Mouse (Mus musculus) neural tube, embryonic 14.5 days (tissue): ENCODE measurements around the gene Hspa1l. TPM values are rescaled to one million over a fixed set of nuclear protein-coding genes. Genes with fewer than 3 reads are reported as not detected.
"Not testable (repeated sequence)": the region's sequence is repeated elsewhere in the genome, so short reads cannot be mapped to it uniquely, and the experiment has no call there.

Experiments used
- ATAC-seq: fragments of 200-750 bp; cut with Nextera tagmentation; 2 replicates; pipeline ENCODE4 v1.8.0; 2017; ENCODE audit warnings: low read depth, mild to moderate bottlenecking, moderate TSS enrichment, moderate library complexity
- H3K27ac ChIP-seq: fragments of 300-500 bp; sonication (generic); 2 replicates; pipeline ENCODE4 v1.5.1; 2014; ENCODE audit warnings: low read depth, mild to moderate bottlenecking, control low read depth, low read length, moderate library complexity, mixed read lengths
- H3K27me3 ChIP-seq: fragments of 300-500 bp; sonication (generic); 2 replicates; pipeline ENCODE4 v1.6.1; 2014; ENCODE audit warnings: low read length; ENCODE audit not compliant: control insufficient read depth, insufficient read depth
- H3K36me3 ChIP-seq: fragments of 300-500 bp; sonication (generic); 2 replicates; pipeline ENCODE4 v1.6.1; 2014; ENCODE audit warnings: low read length, mixed read lengths; ENCODE audit not compliant: control insufficient read depth, insufficient read depth
- H3K4me1 ChIP-seq: fragments of 300-500 bp; sonication (generic); 2 replicates; pipeline ENCODE4 v1.6.1; 2014; ENCODE audit warnings: low read length; ENCODE audit not compliant: control insufficient read depth, insufficient read depth
- H3K4me2 ChIP-seq: fragments of 300-500 bp; sonication (generic); 2 replicates; pipeline ENCODE4 v1.6.1; 2014; ENCODE audit warnings: mild to moderate bottlenecking, low read depth, low read length, control low read depth
- H3K4me3 ChIP-seq: fragments of 300-500 bp; sonication (generic); 2 replicates; pipeline ENCODE4 v1.5.1; 2014; ENCODE audit warnings: low read depth, low read length, control low read depth, mixed read lengths
- H3K9ac ChIP-seq: fragments of 300-500 bp; sonication (generic); replicated peaks from 2 replicates; pipeline ENCODE4 v1.6.1; 2014; ENCODE audit warnings: low read depth, mild to moderate bottlenecking, control low read depth, low read length, mixed read lengths
- H3K9me3 ChIP-seq: fragments of 300-500 bp; sonication (generic); 2 replicates; pipeline ENCODE4 v1.6.1; 2016; ENCODE audit warnings: low read length; ENCODE audit not compliant: control insufficient read depth
- WGBS: fragments of 180-500 bp; shearing (Covaris S2); extraction: QIAGEN DNeasy Blood & Tissue Kit; methylation state at CpG from one replicate; pipeline ENCODE4 v1.1.7; 2014; 5-methylcytosine and 5-hydroxymethylcytosine counted together
- polyA plus RNA-seq: library from polyadenylated mRNA; unstranded; fragments of >200 nt; fragmentation: Nextera tagmentation; extraction: Ambion mirVana; gene quantifications from 2 replicates; pipeline ENCODE4 v1.2.1, GENCODE M21; 2014

Gene Hspa1l
- polyA plus RNA-seq, 1 experiment from 2014 or later: 1.6 TPM

DNA sequence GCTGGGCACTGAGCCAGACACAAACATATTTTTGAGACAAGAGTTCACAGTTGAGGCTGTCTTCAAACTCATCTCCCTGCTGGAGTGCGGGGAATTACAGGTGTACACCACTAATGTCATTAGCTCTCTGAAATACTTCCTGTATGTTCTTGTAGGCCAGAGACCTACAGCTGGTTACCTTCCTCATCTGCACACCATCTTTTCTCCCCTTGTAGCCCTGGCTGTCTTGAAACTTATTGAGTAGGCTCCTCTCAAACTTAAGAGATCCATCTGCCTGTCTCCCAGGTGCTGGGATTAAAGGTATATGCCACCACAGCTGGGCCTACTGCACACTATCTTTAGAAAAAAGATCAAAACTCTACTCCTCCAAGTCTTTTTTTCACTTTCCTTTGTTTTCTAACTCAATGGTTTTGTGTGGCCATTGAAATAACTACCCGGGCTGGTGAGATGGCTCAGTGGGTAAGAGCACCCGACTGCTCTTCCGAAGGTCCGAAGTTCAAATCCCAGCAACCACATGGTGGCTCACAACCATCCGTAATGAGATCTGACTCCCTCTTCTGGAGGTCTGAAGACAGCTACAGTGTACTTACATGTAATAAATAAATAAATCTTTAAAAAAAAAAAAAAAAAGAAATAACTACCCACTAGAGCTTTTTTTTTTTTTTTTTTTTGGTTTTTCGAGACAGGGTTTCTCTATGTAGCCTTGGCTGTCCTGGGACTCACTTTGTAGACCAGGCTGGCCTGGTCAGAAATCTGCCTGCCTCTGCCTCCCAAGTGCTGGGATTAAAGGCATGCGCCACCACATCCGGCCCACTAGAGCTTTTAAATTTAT, 23.6 kb upstream of the Hspa1l start:
- ATAC-seq, H3K9ac ChIP-seq, H3K27me3 ChIP-seq, H3K9me3 ChIP-seq, H3K4me3 ChIP-seq, H3K36me3 ChIP-seq, H3K27ac ChIP-seq, H3K4me2 ChIP-seq: not testable (repeated sequence)
- WGBS: 57% methylated on average over 9 of the region's 9 CpGs
- peaks cover 11% of the 10 kb centered on the region; the same call in 1 of the 2 replicates for H3K4me1 ChIP-seq

DNA sequence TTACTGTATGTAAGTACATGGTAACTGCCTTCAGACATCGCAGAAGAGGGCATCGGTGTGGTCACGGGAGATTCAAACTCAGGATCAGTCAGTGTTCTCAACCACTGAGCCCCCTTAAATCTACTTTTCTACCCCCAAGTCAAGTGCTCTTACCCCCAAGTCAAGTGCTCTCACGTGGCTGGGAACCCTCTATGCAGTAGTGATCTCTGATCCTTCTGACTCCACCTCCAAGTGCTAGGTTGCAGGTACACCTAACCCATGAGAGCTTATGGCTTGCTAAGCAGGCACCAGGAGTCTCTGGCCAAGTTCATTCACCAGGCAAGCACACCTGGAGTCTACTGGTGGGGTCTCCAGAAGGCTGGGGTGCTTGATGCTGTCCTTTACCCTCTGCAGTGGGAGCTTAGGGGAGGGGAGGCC, 22.9 kb upstream of the Hspa1l start:
- Histone ChIP-seq H3K4me1 (peaks cover 11% of the 10 kb centered on the region; the same call in 1 of the 2 replicates), H3K4me2 (peak overlapping the region; percentile 12; the same call in 1 of the 2 replicates), H3K36me3 (peaks cover 10% of the 10 kb centered on the region; the same call in 1 of the 2 replicates), H3K27me3 (no peaks in the 10 kb centered on the region), H3K27ac (no peak overlapping the region), H3K9ac (no peak overlapping the region), H3K4me3 (no peak overlapping the region; the same call in 1 of the 2 replicates), H3K9me3 (no peaks in the 10 kb centered on the region)
- WGBS: 43% methylated on average over 4 of the region's 4 CpGs
- ATAC-seq: no peak

DNA sequence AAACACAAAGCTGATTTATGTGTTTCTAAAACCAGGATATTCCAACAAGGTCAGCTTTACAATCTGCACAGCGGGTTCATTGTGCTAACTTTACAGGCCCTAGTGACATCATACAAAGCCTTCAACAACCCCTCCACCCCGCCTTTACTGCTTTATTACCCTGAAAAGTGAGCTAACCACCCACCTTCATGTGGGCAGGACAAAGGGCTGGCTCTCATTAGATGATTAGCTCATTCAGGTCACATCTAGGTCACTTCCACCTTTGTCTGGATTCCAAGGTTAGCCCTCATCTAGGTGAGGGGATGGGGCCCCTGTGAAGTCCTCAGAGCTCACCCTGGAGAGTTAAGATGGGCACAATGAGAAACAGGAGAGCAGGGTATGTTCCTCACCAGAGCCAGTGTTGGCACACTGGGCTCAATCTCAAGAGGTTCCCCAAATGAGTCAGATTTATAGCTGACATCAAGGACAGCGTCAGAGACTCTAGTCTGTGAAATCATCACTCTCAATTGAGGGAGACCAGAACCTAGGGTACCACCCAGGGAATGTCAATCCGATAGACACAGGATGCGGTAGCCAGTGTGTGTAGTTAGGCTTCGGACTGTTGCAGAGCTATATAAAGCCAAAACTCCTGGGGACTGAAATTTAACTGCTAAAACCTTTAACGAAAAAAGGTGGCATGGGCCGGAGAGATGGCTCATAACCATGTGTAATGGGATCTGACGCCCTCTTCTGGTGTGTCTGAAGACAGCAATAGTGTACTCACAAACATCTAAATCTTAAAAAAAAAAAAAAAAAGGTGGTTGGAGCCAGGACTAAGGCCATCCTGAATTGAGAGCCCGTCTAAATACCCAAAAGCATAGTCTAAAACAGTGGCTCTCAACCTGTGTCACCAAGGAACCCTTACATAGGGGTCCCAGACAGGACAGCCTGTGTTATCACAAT, 21.7 kb upstream of the Hspa1l start:
- H3K4me3 ChIP-seq: peak overlapping the region; percentile 96
- H3K9ac ChIP-seq: peak overlapping the region; percentile 99
- H3K9me3 ChIP-seq: no peaks in the 10 kb centered on the region
- 9% methylated on average over 10 of the region's 10 CpGs for WGBS
- peak overlapping the region; percentile 92 for H3K27ac ChIP-seq
- H3K4me2 ChIP-seq: peak overlapping the region; percentile 99
- no peak for ATAC-seq
- peaks cover 10% of the 10 kb centered on the region; the same call in 1 of the 2 replicates for H3K36me3 ChIP-seq
- peaks cover 11% of the 10 kb centered on the region; the same call in 1 of the 2 replicates for H3K4me1 ChIP-seq
- 0 out of 2 replicates have a peak, but pooled peaks cover 3% of the 10 kb centered on the region for H3K27me3 ChIP-seq

DNA sequence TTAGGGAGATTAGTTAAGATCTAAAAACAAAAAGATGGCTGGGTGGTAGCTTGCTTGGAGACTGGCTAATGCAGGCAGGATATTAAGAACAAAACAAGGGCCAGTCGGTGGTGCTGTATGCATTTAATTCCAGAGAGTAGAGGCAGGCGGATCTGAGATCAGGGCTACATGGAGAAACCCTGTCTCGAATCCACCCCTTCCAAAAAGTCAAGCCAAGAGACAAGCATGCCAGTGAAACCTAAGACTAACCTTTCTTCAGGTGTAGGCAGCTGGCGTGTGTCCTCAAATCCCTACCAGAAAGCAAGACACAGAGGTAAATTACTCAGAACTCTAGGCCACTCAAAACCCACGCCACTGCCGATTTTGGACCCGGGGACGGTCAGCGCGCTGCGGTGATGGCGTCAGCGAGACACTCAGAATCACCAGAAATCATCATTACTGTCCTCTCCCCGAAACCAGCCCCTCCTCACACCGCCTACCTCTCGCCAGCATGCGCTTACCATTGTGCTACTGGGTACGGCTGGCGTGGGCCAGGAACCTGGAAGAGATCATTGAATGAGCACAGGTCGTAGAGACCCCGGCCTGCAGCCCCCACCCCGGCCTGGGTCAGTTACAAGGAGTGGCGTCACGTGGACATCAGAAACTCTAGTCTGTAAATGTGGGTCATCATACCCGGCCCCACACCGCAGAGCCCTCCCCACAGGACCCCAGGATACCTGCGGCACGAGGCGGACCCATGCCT, 20.7 kb upstream of the Hspa1l start:
- ATAC-seq: peak; percentile 63

DNA sequence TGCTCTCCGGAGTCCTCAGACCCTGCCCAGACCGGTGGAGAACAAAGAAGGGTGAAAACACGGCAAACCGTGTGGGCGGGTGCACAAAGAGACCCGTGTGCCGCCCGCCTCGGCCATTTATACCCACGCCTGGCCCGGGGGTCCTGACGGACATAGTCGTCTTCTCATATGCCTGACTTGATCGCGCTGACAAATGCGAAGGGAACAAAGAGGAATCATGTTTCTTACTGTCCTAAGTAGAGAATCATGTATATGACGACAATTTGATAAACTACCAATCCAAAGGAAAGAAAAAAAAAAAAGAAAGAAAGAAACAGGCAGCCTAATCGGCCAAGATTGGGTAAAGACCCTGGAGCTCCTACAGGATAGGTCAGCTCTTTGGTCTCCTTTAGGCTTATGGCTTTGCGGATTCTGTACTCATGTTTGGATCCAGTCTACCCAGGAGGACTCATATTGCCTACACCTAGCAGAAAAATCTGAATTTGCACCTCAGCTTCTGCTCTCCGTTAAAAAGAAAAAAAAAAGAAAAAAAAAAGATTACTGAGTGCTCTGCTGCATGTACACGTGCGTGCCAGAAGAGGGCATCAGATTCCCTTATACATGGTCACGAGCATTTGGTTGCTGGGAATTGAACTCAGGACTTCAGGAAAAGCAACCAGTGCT, 20.0 kb upstream of the Hspa1l start:
- Histone ChIP-seq H3K4me3 (peak overlapping the region; percentile 96), H3K27ac (peak overlapping the region; percentile 92), H3K27me3 (peaks cover 6% of the 10 kb centered on the region; the same call in 1 of the 2 replicates), H3K36me3 (peaks cover 10% of the 10 kb centered on the region; the same call in 1 of the 2 replicates), H3K9me3 (no peaks in the 10 kb centered on the region), H3K9ac (peak overlapping the region; percentile 99), H3K4me2 (peak overlapping the region; percentile 99), H3K4me1 (peaks cover 11% of the 10 kb centered on the region; the same call in 1 of the 2 replicates)
- WGBS: under 1% methylated on average over 23 of the region's 23 CpGs
- ATAC-seq: peak; percentile 80

More for the DNA sequence above, 20.7 kb upstream of the Hspa1l start:
- Histone ChIP-seq H3K9me3 (no peaks in the 10 kb centered on the region), H3K4me2 (peak overlapping the region; percentile 99), H3K9ac (peak overlapping the region; percentile 99), H3K27ac (peak overlapping the region; percentile 92), H3K4me1 (peaks cover 11% of the 10 kb centered on the region; the same call in 1 of the 2 replicates), H3K36me3 (peaks cover 10% of the 10 kb centered on the region; the same call in 1 of the 2 replicates), H3K4me3 (peak overlapping the region; percentile 96), H3K27me3 (peaks cover 6% of the 10 kb centered on the region; the same call in 1 of the 2 replicates)
- WGBS: under 1% methylated on average over 29 of the region's 29 CpGs

DNA sequence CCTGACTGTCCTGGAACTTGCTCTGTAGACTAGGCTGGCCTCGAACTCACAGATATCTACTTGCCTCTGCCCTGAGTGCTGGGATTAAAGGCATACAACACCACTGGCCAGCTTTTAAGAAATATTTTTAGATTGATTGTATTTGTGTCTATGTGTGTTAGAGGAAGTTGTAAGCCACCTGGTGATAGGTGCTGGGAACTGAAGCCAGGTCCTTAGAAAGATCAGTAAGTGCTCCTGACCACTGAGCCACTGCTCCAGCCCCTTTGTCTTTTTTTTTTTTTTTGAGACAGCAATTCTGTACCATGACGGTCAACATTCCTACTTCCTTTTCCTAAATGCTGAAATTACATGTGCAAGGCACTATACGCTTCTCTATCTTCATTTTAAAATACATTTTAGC, 19.2 kb upstream of the Hspa1l start:
- no peak overlapping the region for H3K27ac ChIP-seq
- H3K4me1 ChIP-seq: peaks cover 11% of the 10 kb centered on the region; the same call in 1 of the 2 replicates
- ATAC-seq: no peak
- 91% methylated on average over 3 of the region's 3 CpGs for WGBS
- H3K27me3 ChIP-seq: peaks cover 6% of the 10 kb centered on the region; the same call in 1 of the 2 replicates
- no peak overlapping the region; the same call in 1 of the 2 replicates for H3K4me2 ChIP-seq
- peaks cover 10% of the 10 kb centered on the region; the same call in 1 of the 2 replicates for H3K36me3 ChIP-seq
- no peaks in the 10 kb centered on the region for H3K9me3 ChIP-seq
- H3K4me3 ChIP-seq: peak overlapping the region; percentile 96; the same call in 1 of the 2 replicates
- H3K9ac ChIP-seq: no peak overlapping the region

DNA sequence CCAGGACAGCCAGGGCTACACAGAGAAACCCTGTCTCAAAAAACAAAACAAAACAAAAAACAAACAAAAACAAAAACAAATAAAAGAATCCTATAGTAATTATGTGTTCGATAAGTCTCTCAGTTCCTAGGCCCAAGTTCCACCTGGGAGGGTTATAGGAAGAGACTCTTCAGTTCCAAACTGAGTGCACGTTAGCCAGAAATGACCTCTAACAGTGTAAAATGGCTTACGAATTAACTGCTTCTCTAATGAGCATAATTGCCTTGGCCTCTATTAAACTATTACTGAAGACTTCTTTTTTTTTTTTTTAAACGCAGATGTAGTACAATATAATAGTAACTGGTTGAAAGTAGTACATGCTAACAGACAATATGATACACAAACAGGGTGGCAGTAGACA, 18.6 kb upstream of the Hspa1l start:
- no peak overlapping the region for H3K27ac ChIP-seq
- 93% methylated on average over 4 of the region's 4 CpGs for WGBS
- no peaks in the 10 kb centered on the region for H3K9me3 ChIP-seq
- no peak overlapping the region for H3K4me3 ChIP-seq
- peaks cover 6% of the 10 kb centered on the region; the same call in 1 of the 2 replicates for H3K27me3 ChIP-seq
- H3K4me2 ChIP-seq: no peak overlapping the region
- no peak overlapping the region for H3K9ac ChIP-seq
- H3K36me3 ChIP-seq: peaks cover 10% of the 10 kb centered on the region; the same call in 1 of the 2 replicates
- H3K4me1 ChIP-seq: peaks cover 11% of the 10 kb centered on the region; the same call in 1 of the 2 replicates
- no peak for ATAC-seq
